Mouse (Mus musculus) layer of hippocampus, postnatal 10 days (tissue): ENCODE data around the gene Mrgpra4. TPM values are rescaled to one million over a fixed set of nuclear protein-coding genes. Genes with fewer than 3 reads are reported as not detected.

ENCODE experiments used
- DNase-seq, 2 experiments: peaks; one replicate each; pipeline ENCODE4 v3.0.0; 2021; ENCODE audit warnings: low spot score in 2 of 2
- long read RNA-seq: library from polyadenylated mRNA; stranded (forward); transcript quantifications from one replicate; pipeline ENCODE4 v2.0.0, GENCODE M21; 2023
- total RNA-seq, 2 experiments: library from RNA; stranded (reverse); gene quantifications; 2 replicates each; pipeline ENCODE4 v1.2.3; 2021

Mrgpra4 gene
- not detected for total RNA-seq
- long read RNA-seq, result 0 reads

- DNase-seq, result no peak
Measured at GRCm38 (mm10) chr7:47981995-47982394, at the start of gene Mrgpra4. Gene Mrgpra4, minus strand, starts transcription at chr7:47982095.

DNA sequence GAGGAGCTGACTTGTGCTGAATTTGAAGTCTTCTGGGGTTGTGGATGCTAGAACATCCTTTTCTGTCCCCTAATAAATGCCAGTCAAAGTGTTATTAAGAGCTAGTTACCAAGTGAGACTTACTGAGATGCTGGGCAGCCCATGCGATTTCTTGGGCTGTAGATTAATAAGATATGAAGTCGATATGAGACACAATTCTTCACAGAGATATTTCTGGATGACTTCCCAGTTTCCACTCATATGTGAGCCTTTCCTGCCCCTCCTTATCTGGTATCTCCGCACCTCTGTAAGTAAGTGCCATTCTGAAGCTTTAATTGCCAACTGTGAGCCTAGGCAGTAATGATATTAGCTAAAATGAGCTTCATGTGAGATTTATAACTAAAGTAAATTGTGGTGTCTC, 45.6 kb upstream of the Mrgpra4 start, which contains the start of gene Mrgprx1:
TSS of gene Mrgprx1 (minus strand) at position 101 of the 400 bp plus-strand sequence.
- DNase-seq, result no peak

DNA sequence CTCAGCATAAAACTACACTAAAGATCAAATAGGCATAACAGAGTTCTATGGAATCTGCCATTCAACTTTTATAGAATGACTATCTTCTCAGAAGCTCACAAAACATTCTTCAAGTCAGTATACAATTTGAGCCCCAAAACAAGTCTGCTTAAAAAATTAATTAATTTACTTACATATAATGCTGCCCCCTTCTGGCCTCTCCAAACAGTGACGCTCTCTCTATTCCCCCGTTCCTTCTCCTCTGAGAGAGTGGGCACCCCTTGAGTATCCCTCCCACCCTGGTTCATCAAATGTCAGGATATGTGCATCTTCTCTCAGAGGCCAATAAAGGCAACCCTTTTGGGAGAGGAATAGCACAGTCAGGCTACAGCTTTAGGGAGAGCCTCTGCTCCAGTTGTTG, 36.0 kb upstream of the Mrgpra4 start:
- DNase-seq, result no peak

- DNase-seq, result no peak
Measured at GRCm38 (mm10) chr7:47995689-47996088, 13.8 kb upstream of the Mrgpra4 start.

- DNase-seq, result no peak
Measured at GRCm38 (mm10) chr7:47986752-47987151, 4.9 kb upstream of the Mrgpra4 start.

Other genes starting within 250 kb of the Mrgpra4 start
- gene Mrgprx1, start 45.5 kb upstream of the Mrgpra4 start, total RNA-seq, result not detected
- gene Mrgprb5, start 186.9 kb upstream of the Mrgpra4 start, total RNA-seq, result not detected
- gene Mrgprb4, start 217.2 kb upstream of the Mrgpra4 start, total RNA-seq, result not detected